ENCODE assay signal across 8 mouse cellular contexts in genomic region chr4:138282834-138283233, GRCm38 (mm10). TPM values are rescaled to one million over a fixed set of nuclear protein-coding genes. Genes with fewer than 3 reads are reported as not detected.
DNase-seq lines count a peak whose midpoint lies in the region; ATAC-seq and TF ChIP-seq lines count a peak whose summit lies in the region.

No protein-coding gene starts in this region.

- H3K4me3 ChIP-seq in C2C12 (ENCODE audit: insufficient read depth, poor library complexity, severe bottlenecking) = no peak overlapping the region
- no peak overlapping the region for H3K4me3 ChIP-seq in kidney, embryonic 15.5 days (replicated peaks)
- no peak overlapping the region for H3K4me3 ChIP-seq in liver, embryonic 12.5 days

- no peak overlapping the region for H3ac ChIP-seq in C2C12 (ENCODE audit: control insufficient read depth, insufficient read length, low read depth)

- no peaks in the 10 kb centered on the region for H3K79me2 ChIP-seq in C2C12 (ENCODE audit: control insufficient read depth, insufficient read depth)

- peak; percentile 97 for TF ChIP-seq CTCF in C2C12 (IDR thresholded peaks at IDR 0.05; ENCODE audit: control insufficient read depth, insufficient read depth, insufficient read length)

- H3K27me3 ChIP-seq in C2C12 (ENCODE audit: control insufficient read depth, insufficient read depth, insufficient read length) = peaks cover 20% of the 10 kb centered on the region
- no peaks in the 10 kb centered on the region for H3K27me3 ChIP-seq in kidney, embryonic 15.5 days
- H3K27me3 ChIP-seq in liver, embryonic 12.5 days (replicated peaks) = peaks cover 15% of the 10 kb centered on the region; the same call in 1 of the 2 replicates

- H3K9me3 ChIP-seq in kidney, embryonic 15.5 days (replicated peaks) = no peaks in the 10 kb centered on the region
- H3K9me3 ChIP-seq in liver, embryonic 12.5 days (replicated peaks) = no peaks in the 10 kb centered on the region

- H3K36me3 ChIP-seq in C2C12 (ENCODE audit: control insufficient read depth, insufficient read depth) = no peaks in the 10 kb centered on the region
- no peaks in the 10 kb centered on the region for H3K36me3 ChIP-seq in kidney, embryonic 15.5 days
- no peaks in the 10 kb centered on the region for H3K36me3 ChIP-seq in liver, embryonic 12.5 days

- no peaks in the 10 kb centered on the region for H3K79me3 ChIP-seq in C2C12 (ENCODE audit: low read depth)

- WGBS in kidney, embryonic 15.5 days = 29% methylated on average over 4 of the region's 4 CpGs
- WGBS in liver, embryonic 12.5 days (ENCODE audit: insufficient replicate concordance) = 24% methylated on average over 4 of the region's 4 CpGs

- DNase-seq in WW6 (ENCODE audit: low read depth, low spot score) = peak; percentile 80
- peak; percentile 41 to 48 for DNase-seq in cerebellum, postnatal 36 days
- DNase-seq in gastrocnemius, adult 8-10 months (ENCODE audit: low spot score in 2 of 2) = peak; percentile 23 to 37
- DNase-seq in natural killer cell, adult 2 months (ENCODE audit: low spot score in 2 of 2) = peak; percentile 81 to 84
- peak; percentile 62 for DNase-seq in testis, postnatal 14 days (ENCODE audit: low spot score)

- no peak overlapping the region for H3K4me2 ChIP-seq in kidney, embryonic 15.5 days
- no peak overlapping the region for H3K4me2 ChIP-seq in liver, embryonic 12.5 days

- no peak overlapping the region for H3K9ac ChIP-seq in kidney, embryonic 15.5 days
- no peak overlapping the region for H3K9ac ChIP-seq in liver, embryonic 12.5 days

- no peaks in the 10 kb centered on the region for H3K4me1 ChIP-seq in kidney, embryonic 15.5 days
- 0 out of 2 replicates have a peak, but pooled peaks cover 3% of the 10 kb centered on the region for H3K4me1 ChIP-seq in liver, embryonic 12.5 days

- ATAC-seq in kidney, embryonic 15.5 days (replicated peaks; ENCODE audit: low FRiP score) = peak; percentile 70
- peak; percentile 76 for ATAC-seq in liver, embryonic 12.5 days

- no peak overlapping the region for H3K27ac ChIP-seq in kidney, embryonic 15.5 days
- no peak overlapping the region for H3K27ac ChIP-seq in liver, embryonic 12.5 days

TF ChIP-seq in C2C12, 6 proteins besides CTCF, POLR2A, EP300 and RAD21:
- TF ChIP-seq USF1 (IDR thresholded peaks at IDR 0.05; ENCODE audit: low read depth) = no peak
- TF ChIP-seq FOSL1 (IDR thresholded peaks at IDR 0.05; ENCODE audit: insufficient read depth, low read length, poor library complexity, severe bottlenecking) = no peak
- TF ChIP-seq MYOD1 (IDR thresholded peaks at IDR 0.05; ENCODE audit: control insufficient read depth, insufficient read length, low read depth) = no peak
- TF ChIP-seq MYOG (IDR thresholded peaks at IDR 0.05; ENCODE audit: control insufficient read depth, extremely low read depth, insufficient read length) = no peak
- no peak for TF ChIP-seq CEBPB (IDR thresholded peaks at IDR 0.05; ENCODE audit: low read depth)
- TF ChIP-seq MAX (IDR thresholded peaks at IDR 0.05) = no peak

RNA-seq across cellular contexts. Expression of gene Ddost, which starts 21.7 kb away (rescaled TPM):
- 204 TPM for polyA plus RNA-seq in C2C12 (2012; fragmentation: generic; extraction: Trizol)
- 10 to 100 TPM; 29.7 to 35.8 (median 32.2) TPM for total RNA-seq in gastrocnemius, adult 8-10 months (2022)
- polyA plus RNA-seq in kidney, embryonic 15.5 days (2015; fragmentation: Nextera tagmentation; extraction: Ambion mirVana) = 365 and 386 TPM in 2 replicates
- polyA plus RNA-seq in liver, embryonic 12.5 days (2016; fragmentation: Nextera tagmentation; extraction: Ambion mirVana) = 206 and 212 TPM in 2 replicates

RNA-seq across cellular contexts. Expression of gene Kif17, which starts 32.6 kb away (rescaled TPM):
- 0.02 TPM for polyA plus RNA-seq in C2C12 (2012; fragmentation: generic; extraction: Trizol)
- total RNA-seq in gastrocnemius, adult 8-10 months (2022) = under 1 TPM in 1 of 4 experiments, not detected in 3; 0.17 TPM
- polyA plus RNA-seq in kidney, embryonic 15.5 days (2015; fragmentation: Nextera tagmentation; extraction: Ambion mirVana) = 1.6 and 2.0 TPM in 2 replicates
- 0.26 and 0.37 TPM in 2 replicates for polyA plus RNA-seq in liver, embryonic 12.5 days (2016; fragmentation: Nextera tagmentation; extraction: Ambion mirVana)

RNA-seq across cellular contexts. Expression of gene Sh2d5, which starts 32.6 kb away (rescaled TPM):
- 0.15 TPM for polyA plus RNA-seq in C2C12 (2012; fragmentation: generic; extraction: Trizol)
- total RNA-seq in gastrocnemius, adult 8-10 months (2022) = under 1 TPM in 1 of 4 experiments, not detected in 3; 0.41 TPM
- polyA plus RNA-seq in kidney, embryonic 15.5 days (2015; fragmentation: Nextera tagmentation; extraction: Ambion mirVana) = 0.42 and 0.77 TPM in 2 replicates
- polyA plus RNA-seq in liver, embryonic 12.5 days (2016; fragmentation: Nextera tagmentation; extraction: Ambion mirVana) = 0.61 and 0.87 TPM in 2 replicates

RNA-seq across cellular contexts. Expression of gene Pink1, which starts 43.3 kb away (rescaled TPM):
- 9.7 TPM for polyA plus RNA-seq in C2C12 (2012; fragmentation: generic; extraction: Trizol)
- 100 to 1,000 TPM; 762 to 861 (median 819) TPM for total RNA-seq in gastrocnemius, adult 8-10 months (2022)
- polyA plus RNA-seq in kidney, embryonic 15.5 days (2015; fragmentation: Nextera tagmentation; extraction: Ambion mirVana) = 47.5 and 50.3 TPM in 2 replicates
- 28.8 and 30.2 TPM in 2 replicates for polyA plus RNA-seq in liver, embryonic 12.5 days (2016; fragmentation: Nextera tagmentation; extraction: Ambion mirVana)

Comparison
In these comparisons a context has a peak if more than half of its experiments do, and no peak if none do; other contexts are left out.
1. DNase-seq: peak in every context shown above with its lines; median percentile 82 in natural killer cell, adult 2 months; 80 in WW6; 62 in testis, postnatal 14 days; 44 in cerebellum, postnatal 36 days; 30 in gastrocnemius, adult 8-10 months.